Mouse (Mus musculus): ENCODE data around the gene Nemf. TPM values are rescaled to one million over a fixed set of nuclear protein-coding genes. Genes with fewer than 3 reads are reported as not detected.

Nemf gene
- polyA plus RNA-seq, 1 experiment from 2014 or later: 71.8 TPM

DNA sequence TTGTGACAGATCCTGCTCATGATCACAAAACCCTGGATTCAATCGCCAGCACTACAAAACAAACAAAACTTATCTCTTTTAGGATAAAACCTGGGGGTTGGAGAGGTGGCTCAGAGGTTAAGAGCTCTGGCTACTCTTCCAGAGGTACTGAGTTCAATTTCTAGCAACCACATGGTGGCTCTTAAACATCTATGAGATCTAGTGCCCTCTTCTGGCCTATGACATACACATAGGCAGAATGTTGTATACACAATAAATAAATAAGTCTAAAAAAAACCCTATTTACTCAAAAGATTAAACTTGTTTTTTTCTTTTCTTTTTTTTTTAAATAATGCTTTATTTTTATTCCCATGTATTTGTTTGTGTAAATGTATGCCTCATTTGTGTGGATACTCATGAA lies 5.3 kb downstream of the Nemf start:
- Histone ChIP-seq H3K9ac (no peak overlapping the region), H3K4me3 (replicated peaks) (no peak overlapping the region), H3K27ac (no peak overlapping the region), H3K4me2 (replicated peaks) (no peak overlapping the region), H3K9me3 (no peaks in the 10 kb centered on the region), H3K4me1 (replicated peaks) (no peaks in the 10 kb centered on the region), H3K27me3 (replicated peaks) (no peaks in the 10 kb centered on the region), H3K36me3 (peaks cover 16% of the 10 kb centered on the region)
- 67% methylated on average over 1 of the region's 1 CpGs for WGBS
- ATAC-seq: no peak

DNA sequence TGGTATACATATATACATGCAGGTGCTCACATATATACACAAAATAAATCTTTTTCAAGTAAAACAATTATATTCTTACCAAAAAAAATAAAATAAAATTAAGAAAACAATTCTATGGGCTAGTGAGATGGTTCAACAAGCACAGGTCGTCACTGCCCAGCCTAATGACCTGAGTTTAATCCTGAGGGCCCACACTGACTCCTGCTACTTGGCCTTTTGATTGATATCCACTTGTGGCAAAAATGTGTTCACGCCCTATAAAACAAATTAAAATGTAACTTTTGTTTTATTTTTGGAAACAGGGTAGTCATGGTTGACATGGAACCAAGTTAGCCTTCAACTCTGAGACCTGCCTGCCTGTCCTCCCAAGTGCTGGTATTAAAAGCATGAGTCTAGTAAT lies 7.0 kb downstream of the Nemf start:
- peaks cover 16% of the 10 kb centered on the region for H3K36me3 ChIP-seq
- H3K9ac ChIP-seq: no peak overlapping the region
- H3K27ac ChIP-seq: no peak overlapping the region
- H3K27me3 ChIP-seq (replicated peaks): no peaks in the 10 kb centered on the region
- WGBS: 92% methylated on average over 2 of the region's 2 CpGs
- ATAC-seq: no peak
- no peak overlapping the region for H3K4me3 ChIP-seq (replicated peaks)
- no peak overlapping the region for H3K4me2 ChIP-seq (replicated peaks)
- H3K4me1 ChIP-seq (replicated peaks): no peaks in the 10 kb centered on the region
- H3K9me3 ChIP-seq: no peaks in the 10 kb centered on the region

DNA sequence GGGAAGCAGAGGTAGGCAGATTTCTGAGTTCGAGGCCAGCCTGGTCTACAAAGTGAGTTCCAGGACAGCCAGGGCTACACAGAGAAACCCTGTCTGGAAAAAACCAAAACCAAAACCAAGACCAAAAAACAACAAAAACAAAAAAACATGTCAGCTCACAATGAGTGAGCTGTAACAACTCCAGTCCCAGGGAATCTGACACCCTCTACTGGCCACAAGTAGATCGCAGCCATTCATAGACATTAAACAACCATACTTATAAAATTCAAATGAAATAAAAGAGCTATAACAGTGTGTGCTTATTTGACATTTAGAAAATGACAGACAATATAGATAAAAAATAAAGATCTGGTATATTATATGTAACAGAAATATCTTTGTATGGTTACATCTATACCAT lies 23.4 kb downstream of the Nemf start:
- Histone ChIP-seq H3K4me3 (replicated peaks) (no peak overlapping the region), H3K36me3 (peaks cover 8% of the 10 kb centered on the region), H3K4me2 (replicated peaks) (no peak overlapping the region), H3K27ac (no peak overlapping the region), H3K4me1 (replicated peaks) (no peaks in the 10 kb centered on the region), H3K9ac (no peak overlapping the region), H3K27me3 (replicated peaks) (no peaks in the 10 kb centered on the region), H3K9me3 (no peaks in the 10 kb centered on the region)
- no peak for ATAC-seq
- WGBS: 92% methylated on average over 2 of the region's 2 CpGs

- H3K27me3 ChIP-seq (replicated peaks): no peaks in the 10 kb centered on the region
- H3K36me3 ChIP-seq: peaks cover 8% of the 10 kb centered on the region
- H3K9me3 ChIP-seq: no peaks in the 10 kb centered on the region
- H3K4me2 ChIP-seq (replicated peaks): no peak overlapping the region
- H3K27ac ChIP-seq: no peak overlapping the region
- H3K9ac ChIP-seq: no peak overlapping the region
- H3K4me1 ChIP-seq (replicated peaks): no peaks in the 10 kb centered on the region
- no peak for ATAC-seq
- 77% methylated on average over 1 of the region's 1 CpGs for WGBS
- no peak overlapping the region for H3K4me3 ChIP-seq (replicated peaks)
Observed at GRCm38 (mm10) chr12:69332147-69332546, 24.8 kb downstream of the Nemf start.

- no peak overlapping the region for H3K4me3 ChIP-seq (replicated peaks)
- H3K9ac ChIP-seq: no peak overlapping the region
- no peak overlapping the region for H3K4me2 ChIP-seq (replicated peaks)
- no peaks in the 10 kb centered on the region for H3K27me3 ChIP-seq (replicated peaks)
- WGBS: 92% methylated on average over 3 of the region's 3 CpGs
- no peaks in the 10 kb centered on the region for H3K4me1 ChIP-seq (replicated peaks)
- H3K36me3 ChIP-seq: peaks cover 5% of the 10 kb centered on the region
- ATAC-seq: no peak
- H3K9me3 ChIP-seq: no peaks in the 10 kb centered on the region
- no peak overlapping the region for H3K27ac ChIP-seq
Observed at GRCm38 (mm10) chr12:69331187-69331586, 25.8 kb downstream of the Nemf start.

GRCm38 (mm10) chr12:69318431-69318830 lies 38.5 kb downstream of the Nemf start:
- Histone ChIP-seq H3K27ac (no peak overlapping the region), H3K4me2 (replicated peaks) (no peak overlapping the region), H3K9ac (no peak overlapping the region), H3K9me3 (no peaks in the 10 kb centered on the region), H3K4me3 (replicated peaks) (no peak overlapping the region), H3K36me3 (peaks cover 17% of the 10 kb centered on the region), H3K4me1 (replicated peaks) (no peaks in the 10 kb centered on the region), H3K27me3 (replicated peaks) (no peaks in the 10 kb centered on the region)
- no peak for ATAC-seq

DNA sequence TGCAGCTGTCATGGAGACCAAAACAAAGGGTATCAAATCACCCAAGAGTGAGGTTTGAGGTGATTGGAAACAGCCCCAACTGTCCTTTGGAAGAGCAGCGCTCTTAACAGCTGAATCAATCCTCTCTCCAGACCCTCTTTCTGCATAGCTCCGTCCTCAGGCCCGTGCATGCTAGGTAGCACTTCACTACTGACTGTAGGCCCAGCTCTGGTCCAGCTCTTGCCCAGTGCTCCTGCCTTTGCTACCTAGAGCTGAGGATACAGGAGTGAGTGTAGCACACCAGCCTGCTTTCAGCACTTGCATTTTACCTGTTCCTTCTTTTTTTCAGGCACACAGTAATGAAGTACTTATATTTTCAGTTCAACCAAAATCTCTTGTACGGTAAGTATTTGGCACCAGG lies 47.3 kb downstream of the Nemf start:
- no peak for ATAC-seq

GRCm38 (mm10) chr12:69306333-69306732 lies 50.6 kb downstream of the Nemf start:
- Histone ChIP-seq H3K9me3 (no peaks in the 10 kb centered on the region), H3K4me1 (replicated peaks) (no peaks in the 10 kb centered on the region), H3K4me3 (replicated peaks) (no peak overlapping the region), H3K27ac (no peak overlapping the region), H3K9ac (no peak overlapping the region), H3K27me3 (replicated peaks) (no peaks in the 10 kb centered on the region), H3K36me3 (peaks cover 68% of the 10 kb centered on the region), H3K4me2 (replicated peaks) (no peak overlapping the region)
- 92% methylated on average over 7 of the region's 7 CpGs for WGBS
- no peak for ATAC-seq

More for the DNA sequence above, 47.3 kb downstream of the Nemf start:
- Histone ChIP-seq H3K4me1 (replicated peaks) (no peaks in the 10 kb centered on the region), H3K36me3 (peaks cover 58% of the 10 kb centered on the region), H3K27me3 (replicated peaks) (no peaks in the 10 kb centered on the region), H3K9ac (no peak overlapping the region), H3K4me3 (replicated peaks) (no peak overlapping the region), H3K27ac (no peak overlapping the region), H3K4me2 (replicated peaks) (no peak overlapping the region), H3K9me3 (no peaks in the 10 kb centered on the region)
- 96% methylated on average over 4 of the region's 4 CpGs for WGBS

GRCm38 (mm10) chr12:69304051-69304450 lies 52.9 kb downstream of the Nemf start:
- Histone ChIP-seq H3K27ac (no peak overlapping the region), H3K4me1 (replicated peaks) (peaks cover 3% of the 10 kb centered on the region; the same call in 1 of the 2 replicates), H3K9ac (no peak overlapping the region), H3K27me3 (replicated peaks) (no peaks in the 10 kb centered on the region), H3K4me2 (replicated peaks) (no peak overlapping the region), H3K4me3 (replicated peaks) (no peak overlapping the region), H3K9me3 (no peaks in the 10 kb centered on the region), H3K36me3 (peaks cover 50% of the 10 kb centered on the region)
- 81% methylated on average over 2 of the region's 2 CpGs for WGBS
- ATAC-seq: no peak

GRCm38 (mm10) chr12:69302171-69302570 lies 54.8 kb downstream of the Nemf start:
- Histone ChIP-seq H3K4me2 (replicated peaks) (no peak overlapping the region), H3K9me3 (no peaks in the 10 kb centered on the region), H3K9ac (no peak overlapping the region), H3K4me3 (replicated peaks) (no peak overlapping the region), H3K36me3 (peaks cover 36% of the 10 kb centered on the region), H3K27ac (no peak overlapping the region), H3K27me3 (replicated peaks) (no peaks in the 10 kb centered on the region), H3K4me1 (replicated peaks) (peaks cover 9% of the 10 kb centered on the region)
- ATAC-seq: no peak
- 94% methylated on average over 12 of the region's 12 CpGs for WGBS

DNA sequence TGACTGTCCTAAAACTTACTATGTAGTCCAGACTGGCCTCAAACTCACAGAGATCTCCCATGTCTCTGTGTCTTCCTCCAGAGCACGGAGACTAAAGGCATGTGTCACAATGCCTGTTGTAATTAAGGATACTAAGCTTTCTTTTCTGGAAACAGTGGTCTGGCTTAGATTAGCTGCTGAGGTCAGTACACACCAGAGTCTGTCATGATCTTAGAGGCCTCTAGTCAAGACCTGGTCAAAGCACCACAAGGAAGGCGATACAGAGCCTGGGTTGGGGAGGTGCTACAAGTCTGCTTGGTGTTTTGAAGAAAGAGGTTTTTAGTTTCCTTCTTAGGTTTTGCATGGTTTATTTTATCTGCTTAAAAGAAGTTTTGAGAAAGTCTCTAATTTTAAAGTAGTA lies 56.6 kb downstream of the Nemf start:
- no peak overlapping the region for H3K9ac ChIP-seq
- no peaks in the 10 kb centered on the region for H3K9me3 ChIP-seq
- H3K27me3 ChIP-seq (replicated peaks): no peaks in the 10 kb centered on the region
- no peak overlapping the region for H3K27ac ChIP-seq
- H3K4me3 ChIP-seq (replicated peaks): no peak overlapping the region
- H3K36me3 ChIP-seq: peaks cover 24% of the 10 kb centered on the region
- H3K4me1 ChIP-seq (replicated peaks): peaks cover 12% of the 10 kb centered on the region
- ATAC-seq: no peak
- 89% methylated on average over 2 of the region's 2 CpGs for WGBS
- H3K4me2 ChIP-seq (replicated peaks): no peak overlapping the region

- Histone ChIP-seq H3K27me3 (replicated peaks) (no peaks in the 10 kb centered on the region), H3K4me1 (replicated peaks) (peaks cover 12% of the 10 kb centered on the region), H3K4me2 (replicated peaks) (no peak overlapping the region), H3K4me3 (replicated peaks) (no peak overlapping the region), H3K9me3 (no peaks in the 10 kb centered on the region), H3K9ac (no peak overlapping the region), H3K27ac (no peak overlapping the region), H3K36me3 (peaks cover 20% of the 10 kb centered on the region)
- 83% methylated on average over 3 of the region's 3 CpGs for WGBS
- ATAC-seq: no peak
Observed at GRCm38 (mm10) chr12:69299831-69300230, 57.1 kb downstream of the Nemf start.

GRCm38 (mm10) chr12:69299231-69299630 lies 57.7 kb downstream of the Nemf start:
- no peak overlapping the region; the same call in 1 of the 2 replicates for H3K4me3 ChIP-seq (replicated peaks)

More at GRCm38 (mm10) chr12:69299231-69299630, 57.7 kb downstream of the Nemf start:
- 0 out of 2 replicates have a peak overlapping the region, but pooled peaks have one; percentile 18 for H3K27ac ChIP-seq
- peak overlapping the region; percentile 59 for H3K4me2 ChIP-seq (replicated peaks)
- peak; percentile 42 for ATAC-seq
- no peak overlapping the region for H3K9ac ChIP-seq
- H3K36me3 ChIP-seq: peaks cover 20% of the 10 kb centered on the region
- H3K27me3 ChIP-seq (replicated peaks): no peaks in the 10 kb centered on the region
- no peaks in the 10 kb centered on the region for H3K9me3 ChIP-seq
- peaks cover 12% of the 10 kb centered on the region for H3K4me1 ChIP-seq (replicated peaks)
- 48% methylated on average over 12 of the region's 12 CpGs for WGBS
